Mouse (Mus musculus) layer of hippocampus, adult 2 months (tissue): ENCODE results near the gene Naa80. TPM values are rescaled to one million over a fixed set of nuclear protein-coding genes. Genes with fewer than 3 reads are reported as not detected.

Experiments
- DNase-seq, 2 experiments: peaks; one replicate each; pipeline ENCODE4 v3.0.0; 2022; ENCODE audit warnings: low spot score in 2 of 2
- H3K27ac ChIP-seq: fragments of 200-600 bp; 2 replicates; pipeline ENCODE4 v1.8.1; 2022
- H3K4me3 ChIP-seq: fragments of 200-600 bp; 2 replicates; pipeline ENCODE4 v1.8.1; 2022; ENCODE audit warnings: mild to moderate bottlenecking
- CTCF ChIP-seq: fragments of 200-600 bp; conservative IDR thresholded peaks from 2 replicates; pipeline ENCODE4 v1.8.1; 2022; ENCODE audit warnings: antibody characterized with exemption, mild to moderate bottlenecking, moderate library complexity
- total RNA-seq, 2 experiments: library from RNA; stranded (reverse); gene quantifications; 2 replicates each; pipeline ENCODE4 v1.2.3; 2021

Naa80 gene
- total RNA-seq, 2 experiments from 2014 or later = 10.9 to 12.6 TPM

DNA sequence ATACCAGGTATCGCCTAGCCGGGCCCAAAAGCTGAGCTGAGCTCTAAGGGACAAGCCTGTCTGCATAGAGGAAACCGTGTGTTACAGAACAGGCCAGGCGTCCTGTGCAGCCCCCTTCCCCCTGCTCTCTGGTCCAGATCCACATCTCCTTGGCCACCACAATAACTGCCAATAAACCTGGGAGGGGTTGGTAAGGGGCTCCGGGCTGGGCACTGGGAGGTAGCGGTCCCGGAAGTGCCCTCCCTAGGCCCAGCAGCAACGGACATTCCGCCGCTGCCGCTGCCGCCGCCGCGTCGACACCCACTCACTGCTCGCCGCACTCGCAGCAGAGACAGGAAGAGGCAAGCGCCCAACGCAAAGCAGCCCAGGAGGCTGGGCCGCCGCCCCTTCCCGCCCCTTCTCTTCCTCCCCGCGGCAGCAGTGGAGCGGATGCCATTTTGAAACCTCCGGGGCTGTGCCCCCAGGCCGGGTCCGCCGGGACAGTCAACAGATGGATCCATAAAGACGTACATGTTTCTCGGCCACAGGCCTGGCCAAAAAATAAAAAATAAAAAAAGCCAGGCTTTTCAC, 54.5 kb downstream of the Naa80 start:
- H3K4me3 ChIP-seq = peak overlapping the region; percentile 95
- H3K27ac ChIP-seq = peak overlapping the region; percentile 92
- DNase-seq = peak; percentile 72
- TF ChIP-seq CTCF = no peak

Other genes starting within 250 kb of the Naa80 start
- gene Hemk1, start 240.5 kb upstream of the Naa80 start, total RNA-seq = 10 to 100 TPM; 15.9 to 21.4 TPM
- gene 6430571L13Rik, start 238.3 kb upstream of the Naa80 start, total RNA-seq = 1 to 10 TPM; 2.5 to 2.9 TPM
- gene Cacna2d2, start 179.3 kb upstream of the Naa80 start, total RNA-seq = 10 to 100 TPM; 18.1 to 19.3 TPM
- 10 to 100 TPM; 35.8 to 41.0 TPM for gene Tmem115, start 44.9 kb upstream of the Naa80 start, total RNA-seq
- gene Cyb561d2, start 36.7 kb upstream of the Naa80 start, total RNA-seq = 10 to 100 TPM; 13.8 to 15.3 TPM
- gene Nprl2, start 36.7 kb upstream of the Naa80 start, total RNA-seq = 10 to 100 TPM; 44.2 to 45.2 TPM
- gene Zmynd10, start 31.6 kb upstream of the Naa80 start, total RNA-seq = 1 to 10 TPM; 4.7 to 5.7 TPM
- 10 to 100 TPM; 16.2 to 17.6 TPM for gene Rassf1, start 27.3 kb upstream of the Naa80 start, total RNA-seq
- 10 to 100 TPM; 77.2 to 83.1 TPM for gene Tusc2, start 15.6 kb upstream of the Naa80 start, total RNA-seq
- 10 to 100 TPM; 11.5 to 16.9 TPM for gene Hyal2, start 10.9 kb upstream of the Naa80 start, total RNA-seq
- 1 to 10 TPM; 6.9 to 7.6 TPM for gene Hyal1, start 2.0 kb upstream of the Naa80 start, total RNA-seq
- 1 to 10 TPM; 2.0 to 2.1 TPM for gene Hyal3, start 1.9 kb downstream of the Naa80 start, total RNA-seq
- gene Ifrd2, start 8.8 kb downstream of the Naa80 start, total RNA-seq = 10 to 100 TPM; 13.7 to 15.2 TPM
- gene Sema3b, start 30.3 kb downstream of the Naa80 start, total RNA-seq = 1 to 10 TPM; 1.9 to 2.2 TPM
- gene Gnai2, start 56.5 kb downstream of the Naa80 start, total RNA-seq = 100 to 1,000 TPM; 208 to 222 TPM
- gene Slc38a3, start 90.6 kb downstream of the Naa80 start, total RNA-seq = 10 to 100 TPM; 55.7 to 65.0 TPM
- under 1 TPM in 1 of 2 experiments, not detected in 1; 0.17 TPM for gene Gnat1, start 100.8 kb downstream of the Naa80 start, total RNA-seq
- 1 to 10 TPM; 2.8 to 3.5 TPM for gene Sema3f, start 131.6 kb downstream of the Naa80 start, total RNA-seq
- gene Rbm5, start 192.1 kb downstream of the Naa80 start, total RNA-seq = 100 to 1,000 TPM; 141 to 159 TPM